Mouse (Mus musculus) heart, postnatal 14 days (tissue): ENCODE data around the gene Myt1l. TPM values are rescaled to one million over a fixed set of nuclear protein-coding genes. Genes with fewer than 3 reads are reported as not detected.
A peak's percentile ranks its signal among the peaks of the same experiment; 100 is the strongest.

Experiments
- DNase-seq, 2 experiments: peaks; one replicate each; pipeline ENCODE4 v3.0.0; 2021 to 2022
- intact Hi-C: fragments of 180-260 bp; cut with DNase I; formaldehyde crosslinking; loops from one replicate; pipeline ENCODE4 v1.15.1; 2025
- total RNA-seq, 2 experiments: library from RNA; stranded (reverse); gene quantifications; 2 replicates each; pipeline ENCODE4 v1.2.3; 2021

The Myt1l gene
- total RNA-seq, 2 experiments from 2014 or later: not detected

- intact Hi-C loops: no loop called here
- DNase-seq: no peak
Measured at GRCm38 (mm10) chr12:29873281-29873772, 345.1 kb downstream of the Myt1l start.

GRCm38 (mm10) chr12:29877977-29878376 is 349.8 kb downstream of the Myt1l start:
- DNase-seq: no peak
- intact Hi-C loops: no loop called here

- DNase-seq: peak; percentile 73 to 83
- intact Hi-C loops: loop anchor here (1.0 to 5.0 kb wide), 3 partner anchors 46 to 1294 kb away; no protein-coding TSS in a partner anchor
Measured at GRCm38 (mm10) chr12:29882871-29883617, 354.9 kb downstream of the Myt1l start.

GRCm38 (mm10) chr12:29884376-29884775 is 356.2 kb downstream of the Myt1l start:
- no peak for DNase-seq
- intact Hi-C loops: loop anchor here (5.0 kb wide), 1 partner anchor 47 kb away; no protein-coding TSS in a partner anchor

GRCm38 (mm10) chr12:29894669-29895068 is 366.5 kb downstream of the Myt1l start:
- DNase-seq: peak; percentile 16 to 50
- intact Hi-C loops: no loop called here

GRCm38 (mm10) chr12:29897533-29898085 is 369.4 kb downstream of the Myt1l start:
- no peak for DNase-seq
- intact Hi-C loops: no loop called here

GRCm38 (mm10) chr12:29904101-29904874 is 376.1 kb downstream of the Myt1l start:
- DNase-seq: peak in 1 of 2 experiments; percentile 22
- intact Hi-C loops: no loop called here

- intact Hi-C loops: loop anchor here (1.0 to 5.0 kb wide), 3 partner anchors 134 to 675 kb away; partner anchors contain the start of gene Tmem18
- DNase-seq: peak; percentile 71 to 81
Measured at GRCm38 (mm10) chr12:29907056-29907455, 378.9 kb downstream of the Myt1l start.

- DNase-seq: no peak
- intact Hi-C loops: no loop called here
Measured at GRCm38 (mm10) chr12:29916139-29916538, 388.0 kb downstream of the Myt1l start.

GRCm38 (mm10) chr12:29916807-29917206 is 388.6 kb downstream of the Myt1l start:
- DNase-seq: no peak
- intact Hi-C loops: no loop called here

GRCm38 (mm10) chr12:29920298-29920697 is 392.1 kb downstream of the Myt1l start:
- intact Hi-C loops: no loop called here
- DNase-seq: no peak

- intact Hi-C loops: no loop called here
- no peak for DNase-seq
Measured at GRCm38 (mm10) chr12:29921481-29921880, 393.3 kb downstream of the Myt1l start.

GRCm38 (mm10) chr12:29926896-29927295 is 398.7 kb downstream of the Myt1l start:
- peak; percentile 78 to 84 for DNase-seq
- intact Hi-C loops: loop anchor here (1.0 kb wide), 1 partner anchor 112 kb away; no protein-coding TSS in a partner anchor

- no peak for DNase-seq
- intact Hi-C loops: no loop called here
Measured at GRCm38 (mm10) chr12:29930591-29930990, 402.4 kb downstream of the Myt1l start.

- intact Hi-C loops: no loop called here
- no peak for DNase-seq
Measured at GRCm38 (mm10) chr12:29932951-29933350, 404.8 kb downstream of the Myt1l start.

- DNase-seq: no peak
- intact Hi-C loops: no loop called here
Measured at GRCm38 (mm10) chr12:29933501-29933900, 405.3 kb downstream of the Myt1l start.

GRCm38 (mm10) chr12:29934120-29934581 is 406.0 kb downstream of the Myt1l start:
- DNase-seq: no peak
- intact Hi-C loops: no loop called here

- intact Hi-C loops: loop anchor here (5.0 kb wide), 1 partner anchor 35 kb away; no protein-coding TSS in a partner anchor
- DNase-seq: no peak
Measured at GRCm38 (mm10) chr12:29937308-29937707, 409.1 kb downstream of the Myt1l start, which contains the start of gene Pxdn. Pxdn (plus strand) TSS chr12:29937608.

- peak; percentile 84 to 86 for DNase-seq
- intact Hi-C loops: loop anchor here (2.0 to 5.0 kb wide), 2 partner anchors 15 to 34 kb away; no protein-coding TSS in a partner anchor
Measured at GRCm38 (mm10) chr12:29937851-29938375, 409.7 kb downstream of the Myt1l start.
